Mouse (Mus musculus) left cerebral cortex, adult 9 months (tissue): ENCODE measurements around the gene Acta2.

Source experiments
- DNase-seq, 2 experiments: peaks; one replicate each; pipeline ENCODE4 v3.0.0; 2022; ENCODE audit warnings: low spot score in 2 of 2

The Acta2 gene

GRCm38 (mm10) chr19:34254880-34255681 is at the start of gene Acta2:
TSS of gene Acta2 (minus strand) at chr19:34255590.
- DNase-seq: no peak

- DNase-seq: no peak
These were observed 49.5 kb upstream of the Acta2 start for GRCm38 (mm10) chr19:34304917-34305316.

- DNase-seq: no peak
These were observed 45.0 kb upstream of the Acta2 start for GRCm38 (mm10) chr19:34300430-34300829.

GRCm38 (mm10) chr19:34299229-34299628 is 43.8 kb upstream of the Acta2 start:
- no peak for DNase-seq

GRCm38 (mm10) chr19:34298531-34298930 is 43.1 kb upstream of the Acta2 start:
- DNase-seq: no peak

GRCm38 (mm10) chr19:34295442-34295841 is 40.1 kb upstream of the Acta2 start:
- DNase-seq: no peak

GRCm38 (mm10) chr19:34293376-34293947 is 38.1 kb upstream of the Acta2 start:
- no peak for DNase-seq

GRCm38 (mm10) chr19:34292701-34293100 is 37.3 kb upstream of the Acta2 start:
- no peak for DNase-seq

GRCm38 (mm10) chr19:34291956-34292355 is 36.6 kb upstream of the Acta2 start:
- DNase-seq: no peak

GRCm38 (mm10) chr19:34291379-34291778 is 36.0 kb upstream of the Acta2 start:
- no peak for DNase-seq

GRCm38 (mm10) chr19:34290872-34291341 is 35.5 kb upstream of the Acta2 start:
- DNase-seq: no peak

GRCm38 (mm10) chr19:34289948-34290789 is 34.8 kb upstream of the Acta2 start, which contains the start of gene Fas:
TSS of gene Fas (plus strand) at chr19:34290666.
- peak in 1 of 2 experiments; percentile 6 for DNase-seq

- DNase-seq: no peak
These were observed 33.3 kb upstream of the Acta2 start for GRCm38 (mm10) chr19:34288696-34289095.

GRCm38 (mm10) chr19:34287656-34288415 is 32.4 kb upstream of the Acta2 start:
- no peak for DNase-seq

GRCm38 (mm10) chr19:34287221-34287620 is 31.8 kb upstream of the Acta2 start:
- no peak for DNase-seq

GRCm38 (mm10) chr19:34284826-34285225 is 29.4 kb upstream of the Acta2 start:
- no peak for DNase-seq

- no peak for DNase-seq
These were observed 29.0 kb upstream of the Acta2 start for GRCm38 (mm10) chr19:34284383-34284782.

GRCm38 (mm10) chr19:34283614-34284013 is 28.2 kb upstream of the Acta2 start:
- no peak for DNase-seq

GRCm38 (mm10) chr19:34278078-34278477 is 22.7 kb upstream of the Acta2 start:
- DNase-seq: no peak

GRCm38 (mm10) chr19:34273073-34273472 is 17.7 kb upstream of the Acta2 start:
- no peak for DNase-seq

- DNase-seq: no peak
These were observed 15.6 kb upstream of the Acta2 start for GRCm38 (mm10) chr19:34270824-34271464.
